Mouse (Mus musculus) frontal cortex, postnatal 10 days (tissue): ENCODE measurements around the gene Cfap99.

Experiments
- DNase-seq, 2 experiments: peaks; one replicate each; pipeline ENCODE4 v3.0.0; 2022; ENCODE audit warnings: low spot score in 2 of 2, mixed read lengths in 1 of 2

Cfap99 gene

GRCm38 (mm10) chr5:34288154-34288716, at the start of gene Cfap99, which contains the start of gene Zfyve28:
Gene Cfap99, plus strand, starts transcription at chr5:34288600.
Gene Zfyve28, minus strand, starts transcription at chr5:34288449.
- DNase-seq, result peak; percentile 94 to 95

DNA sequence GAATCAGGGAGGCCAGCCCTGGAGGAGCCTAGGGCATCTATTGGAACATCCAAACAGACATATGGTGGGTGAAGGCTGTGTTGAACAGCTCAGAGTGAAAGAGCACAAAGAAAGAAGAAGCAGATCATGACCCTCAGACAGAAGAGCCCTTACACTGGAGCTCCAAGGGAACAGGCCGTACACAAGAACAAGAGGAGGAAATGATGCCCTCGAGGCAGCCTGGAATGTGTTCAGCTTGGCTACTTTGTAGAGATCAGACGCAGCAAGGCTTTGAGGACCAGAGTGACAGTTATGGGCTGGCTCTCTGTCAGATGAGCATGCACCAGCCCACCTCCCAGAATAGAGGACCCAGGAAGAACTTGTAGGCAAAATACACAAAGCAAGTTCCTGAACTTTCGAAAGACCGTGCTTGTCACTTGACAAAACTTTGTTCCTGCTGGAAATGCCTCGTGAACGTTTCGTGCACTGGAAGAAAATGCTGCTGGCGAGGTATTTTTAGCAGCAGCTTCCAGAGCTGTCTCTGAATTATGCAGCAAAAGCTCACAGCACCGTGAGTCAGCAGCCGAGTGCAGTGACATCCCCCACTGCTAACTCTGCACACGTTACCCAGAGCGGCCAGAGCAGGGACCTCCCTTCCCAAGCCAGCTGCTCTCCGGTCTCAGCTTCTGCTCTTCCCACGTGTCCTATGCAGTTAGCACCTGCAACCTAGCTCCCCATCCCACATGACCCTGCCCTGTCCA, 46.0 kb upstream of the Cfap99 start:
- DNase-seq, result peak; percentile 67 to 75

DNA sequence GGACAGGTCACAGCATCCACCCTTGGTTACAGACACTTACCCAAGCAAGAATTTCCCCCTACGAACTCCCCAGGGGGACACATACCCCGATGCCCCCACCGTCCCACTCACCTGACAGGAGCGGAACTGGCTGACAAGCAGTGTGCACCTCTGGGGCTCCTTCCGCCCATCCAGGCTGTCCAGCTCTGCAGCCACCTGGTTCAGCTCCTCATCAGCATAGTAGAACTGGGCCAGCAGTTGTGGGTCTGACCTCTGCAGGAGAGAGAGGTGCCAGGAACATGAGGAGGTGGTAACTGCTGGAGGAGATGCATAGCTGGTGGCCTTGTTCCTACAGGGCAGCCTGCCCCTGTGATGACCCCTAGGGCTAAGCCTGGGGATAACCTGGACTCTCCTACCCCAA, 45.3 kb upstream of the Cfap99 start:
- no peak for DNase-seq

DNA sequence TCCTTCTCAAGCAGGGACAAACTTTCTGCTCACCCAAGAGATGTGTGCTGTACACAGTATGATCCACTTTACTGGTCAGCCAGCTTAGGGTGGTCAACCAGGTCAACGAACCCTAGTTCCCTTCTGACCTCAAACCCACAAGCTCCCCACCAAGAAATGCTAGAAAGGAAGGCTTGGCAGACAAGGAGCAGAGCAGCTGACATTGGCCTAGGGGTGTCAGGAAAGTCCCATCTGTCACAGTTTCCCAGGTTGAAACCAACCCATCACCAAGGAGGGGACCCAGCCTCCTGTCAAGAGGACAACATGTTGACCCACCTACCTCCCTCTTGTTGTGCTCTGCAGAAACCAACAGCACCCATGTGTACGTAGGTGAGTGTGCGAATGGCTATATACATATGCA, 42.0 kb upstream of the Cfap99 start:
- DNase-seq, result no peak

GRCm38 (mm10) chr5:34249132-34249531, 39.3 kb upstream of the Cfap99 start:
- no peak for DNase-seq

- no peak for DNase-seq
Measured at GRCm38 (mm10) chr5:34250090-34250489, 38.3 kb upstream of the Cfap99 start.

- DNase-seq, result no peak
Measured at GRCm38 (mm10) chr5:34251794-34252193, 36.6 kb upstream of the Cfap99 start.

GRCm38 (mm10) chr5:34252307-34252966, 36.0 kb upstream of the Cfap99 start:
- DNase-seq, result no peak

DNA sequence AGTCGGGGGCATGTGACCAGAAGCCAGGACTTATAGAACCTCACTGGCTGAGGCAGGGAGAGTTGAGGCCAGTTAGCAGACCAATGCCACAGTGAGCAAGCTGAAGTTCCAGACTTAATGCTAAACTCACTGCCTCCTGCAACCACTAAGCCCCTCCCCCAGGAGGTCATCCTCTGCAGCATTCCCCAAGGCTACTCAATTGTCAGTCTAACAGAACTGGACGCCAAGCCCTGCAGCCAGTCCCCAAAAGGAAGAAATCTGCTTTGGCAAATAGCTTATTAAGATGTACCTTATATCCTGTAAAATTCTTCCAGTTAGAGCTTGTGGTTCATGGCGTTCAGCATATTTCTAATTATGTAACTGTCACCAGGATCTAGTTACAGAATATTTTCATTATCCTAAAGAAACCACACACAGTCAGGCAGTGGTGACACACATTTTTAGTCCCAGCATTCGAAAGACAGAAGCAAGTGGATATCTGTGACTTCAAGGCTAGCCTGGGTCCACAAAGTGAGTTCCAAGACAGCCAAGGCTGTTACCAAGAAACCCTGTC, 35.4 kb upstream of the Cfap99 start:
- no peak for DNase-seq

GRCm38 (mm10) chr5:34254309-34254708, 34.1 kb upstream of the Cfap99 start:
- no peak for DNase-seq

DNA sequence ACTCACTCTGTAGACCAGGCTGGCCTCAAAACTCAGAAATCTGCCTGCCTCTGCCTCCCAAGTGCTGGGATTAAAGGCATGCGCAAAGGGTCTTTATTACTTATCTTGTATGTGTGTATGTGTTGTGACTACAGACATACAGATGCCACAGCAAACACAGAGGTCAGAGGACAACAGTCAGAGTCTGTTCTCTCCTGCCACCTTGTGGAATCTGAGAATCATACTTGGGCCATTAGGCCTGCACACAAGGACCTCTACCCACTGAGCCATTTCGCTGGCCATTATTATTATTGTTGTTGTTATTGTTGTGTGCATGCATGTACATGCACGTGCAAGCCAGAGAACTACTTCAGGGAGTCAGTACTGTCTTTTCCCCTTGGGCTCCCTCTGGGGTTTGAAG, 33.2 kb upstream of the Cfap99 start:
- no peak for DNase-seq

GRCm38 (mm10) chr5:34259172-34259816, 29.1 kb upstream of the Cfap99 start:
- no peak for DNase-seq

GRCm38 (mm10) chr5:34266065-34266464, 22.3 kb upstream of the Cfap99 start:
- no peak for DNase-seq

GRCm38 (mm10) chr5:34269197-34269920, 19.0 kb upstream of the Cfap99 start:
- no peak for DNase-seq

DNA sequence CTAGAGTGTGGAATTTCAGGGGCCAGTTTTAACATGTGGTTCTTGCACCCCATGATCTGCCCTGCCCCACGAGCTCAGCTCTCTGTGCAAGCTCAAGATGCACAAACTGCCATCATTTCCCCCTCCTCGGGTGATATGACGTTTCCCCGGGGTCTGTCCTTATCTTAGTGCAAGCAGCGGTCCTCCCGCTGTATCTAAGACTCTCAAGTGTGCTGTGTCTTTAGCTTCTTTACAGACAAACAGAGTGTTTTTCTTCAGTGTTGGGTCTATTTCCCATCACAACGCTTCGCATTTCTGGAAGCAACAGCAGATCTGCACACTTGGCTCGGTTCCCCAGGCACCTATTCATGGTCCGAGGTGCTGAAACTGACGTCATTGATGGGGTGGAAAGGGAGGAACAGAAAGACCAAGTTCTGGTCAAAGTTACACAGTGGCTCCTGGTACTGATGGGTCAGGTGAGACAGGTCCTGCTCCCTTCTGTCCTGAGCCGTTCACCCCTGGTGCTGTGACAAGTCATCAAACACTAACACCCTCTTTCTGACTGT, 18.4 kb upstream of the Cfap99 start:
- no peak for DNase-seq

- no peak for DNase-seq
Measured at GRCm38 (mm10) chr5:34271743-34272142, 16.7 kb upstream of the Cfap99 start.

DNA sequence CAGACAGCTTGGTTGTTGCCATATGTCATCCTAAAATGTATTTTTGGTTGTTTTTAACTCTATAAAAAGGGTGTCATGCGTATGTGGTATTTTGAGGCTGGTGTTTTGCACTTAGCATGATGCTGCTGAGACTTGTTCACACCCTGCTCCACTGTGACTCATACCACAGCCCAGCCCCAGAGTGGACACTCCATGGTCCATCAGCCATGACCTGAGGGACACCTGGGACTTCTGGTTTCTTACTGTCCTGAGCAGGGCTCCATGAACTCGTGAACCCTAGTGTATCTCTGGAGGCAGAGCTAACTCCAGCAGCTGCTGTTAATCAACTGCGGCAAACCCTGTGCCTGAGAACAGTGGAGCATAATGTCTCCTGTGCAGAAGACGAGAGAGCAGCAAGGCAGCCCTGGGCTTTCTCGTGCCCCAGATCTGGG, 15.1 kb upstream of the Cfap99 start:
- DNase-seq, result no peak

DNA sequence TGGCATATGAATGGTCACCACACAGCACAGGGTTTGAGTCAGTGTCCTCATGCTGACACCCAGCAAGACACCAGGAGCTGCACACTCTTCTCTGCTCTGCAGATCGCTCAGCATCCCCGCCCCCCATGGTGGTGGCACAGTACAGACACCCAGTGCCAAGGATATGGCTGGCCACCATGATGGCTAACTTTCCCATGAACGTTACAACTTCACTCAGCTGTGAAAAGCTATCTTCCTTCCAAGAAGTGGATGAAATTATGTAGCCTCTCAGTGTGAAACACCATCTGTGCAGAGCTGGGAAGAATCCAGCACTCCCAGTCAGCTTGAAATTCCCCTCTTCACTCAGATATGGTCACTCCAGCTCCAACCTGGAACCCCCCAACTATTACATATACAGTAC, 14.1 kb upstream of the Cfap99 start:
- DNase-seq, result no peak

- DNase-seq, result no peak
Measured at GRCm38 (mm10) chr5:34274676-34275293, 13.6 kb upstream of the Cfap99 start.

DNA sequence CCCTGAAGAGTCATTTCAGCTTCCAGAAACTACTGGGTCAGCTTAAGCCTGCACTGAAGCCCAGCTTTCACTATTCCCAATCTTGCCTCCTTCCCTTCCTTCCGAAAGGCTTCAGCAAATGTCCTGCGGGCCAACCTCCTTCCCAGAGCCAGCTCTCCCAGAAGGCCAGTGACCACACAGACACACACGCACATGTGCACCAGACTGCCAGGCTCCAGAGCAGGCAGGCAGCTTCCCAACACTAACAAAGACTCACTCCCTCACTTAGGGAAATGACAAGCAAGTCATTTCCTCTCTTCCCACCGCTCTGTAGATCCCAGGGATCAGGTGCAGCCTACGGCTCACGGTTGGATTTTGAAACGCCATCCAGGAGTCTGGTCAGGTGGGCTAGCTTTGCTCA, 12.2 kb upstream of the Cfap99 start:
- DNase-seq, result no peak

DNA sequence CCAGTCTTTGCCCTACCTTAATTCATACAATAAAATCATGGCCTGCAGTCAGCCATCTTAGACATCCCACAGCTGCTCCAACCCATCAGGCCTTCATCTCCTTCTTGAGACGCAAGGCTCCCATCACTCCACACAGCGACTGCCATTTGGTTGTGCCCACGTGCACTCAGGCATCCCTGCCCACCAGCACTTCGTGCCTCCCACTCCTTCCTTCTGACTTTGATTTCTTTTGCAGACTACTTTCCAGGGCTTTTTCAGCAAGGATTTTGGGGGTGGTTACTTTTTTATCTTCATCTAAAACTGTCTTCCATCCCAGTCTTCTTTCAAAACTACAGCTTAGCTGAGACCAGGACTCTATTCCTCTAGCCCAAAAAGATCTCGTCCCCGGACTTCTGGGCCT, 11.7 kb upstream of the Cfap99 start:
- no peak for DNase-seq
